ENCODE assay signal across 8 mouse cellular contexts in the genomic region with DNA sequence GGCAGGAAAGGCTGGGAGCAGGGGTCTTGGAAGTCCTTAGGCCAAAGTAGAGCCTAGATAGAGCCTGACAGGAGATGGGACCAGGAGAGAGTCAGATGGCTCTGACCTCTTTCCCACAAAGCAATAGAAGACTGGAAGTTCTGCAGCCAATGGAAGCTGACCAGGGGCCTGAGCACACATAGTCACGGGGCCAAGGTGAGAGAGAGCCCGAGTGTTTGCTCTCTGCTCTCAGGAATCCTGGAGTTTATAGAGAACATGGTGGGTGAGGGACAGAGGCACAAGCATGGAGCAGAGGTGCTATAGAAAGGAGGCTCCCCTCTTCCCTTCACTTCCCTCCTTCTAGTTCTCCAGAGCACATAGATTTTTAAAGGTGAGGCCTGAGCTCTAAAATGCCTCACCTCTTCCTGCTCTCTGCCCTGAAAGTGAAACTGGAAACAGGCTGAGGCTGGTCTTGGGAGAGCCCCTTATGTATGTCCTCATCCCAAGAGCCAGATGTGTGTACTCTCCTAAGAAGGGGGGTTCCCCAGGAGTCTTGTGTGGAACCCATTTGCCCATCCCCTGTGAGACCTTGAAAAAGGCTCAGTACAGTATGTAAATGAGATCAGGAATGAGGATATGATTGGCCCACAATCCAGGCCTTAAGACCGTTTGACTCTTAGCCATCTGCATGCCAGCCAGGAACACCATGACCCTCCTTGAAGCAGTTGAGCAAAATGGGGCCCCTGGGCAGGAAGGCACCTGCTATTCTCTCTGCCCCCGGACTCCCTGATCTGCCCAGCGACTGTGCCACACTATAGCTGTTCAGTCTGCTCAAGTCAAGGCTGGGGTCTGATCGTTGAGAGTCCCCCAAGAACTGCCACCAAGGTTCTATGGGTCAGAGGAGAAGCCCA. TPM values are rescaled to one million over a fixed set of nuclear protein-coding genes. Genes with fewer than 3 reads are reported as not detected.
DNase-seq lines count a peak whose midpoint lies in the region; ATAC-seq and TF ChIP-seq lines count a peak whose summit lies in the region.

No protein-coding gene starts in this region.

- H3K36me3 ChIP-seq in embryonic facial prominence, embryonic 13.5 days = no peaks in the 10 kb centered on the region
- H3K36me3 ChIP-seq in hindbrain, embryonic 16.5 days (ENCODE audit: control insufficient read depth, insufficient read depth, low read length) = no peaks in the 10 kb centered on the region

- WGBS in embryonic facial prominence, embryonic 13.5 days = 75% methylated on average over 6 of the region's 6 CpGs
- 69% methylated on average over 6 of the region's 6 CpGs for WGBS in hindbrain, embryonic 16.5 days

- H3K4me3 ChIP-seq in left cerebral cortex, adult 2 months = no peak overlapping the region
- no peak overlapping the region for H3K4me3 ChIP-seq in embryonic facial prominence, embryonic 13.5 days
- H3K4me3 ChIP-seq in hindbrain, embryonic 16.5 days (ENCODE audit: low read length) = no peak overlapping the region

- no peak for DNase-seq in left cerebral cortex, adult 2 months (ENCODE audit: extremely low spot score in 1 of 2, low spot score in 2 of 2)
- no peak for DNase-seq in left cerebral cortex, postnatal 4 days
- peak; percentile 46 for DNase-seq in naive thymus-derived CD4-positive, alpha-beta T cell, adult 2 months (ENCODE audit: low read depth)
- DNase-seq in left cerebral cortex, postnatal 36 days (ENCODE audit: low spot score in 2 of 2) = no peak
- no peak for DNase-seq in right cerebral cortex, adult 18-20 months
- no peak for DNase-seq in layer of hippocampus, postnatal 36 days

- ATAC-seq in embryonic facial prominence, embryonic 13.5 days (ENCODE audit: insufficient number of reproducible peaks, insufficient read depth, low FRiP score, low TSS enrichment, low read depth) = no peak
- no peak for ATAC-seq in hindbrain, embryonic 16.5 days

- no peak for TF ChIP-seq CTCF in left cerebral cortex, adult 2 months (IDR thresholded peaks at IDR 0.05)

- no peaks in the 10 kb centered on the region for H3K27me3 ChIP-seq in embryonic facial prominence, embryonic 13.5 days
- H3K27me3 ChIP-seq in hindbrain, embryonic 16.5 days (replicated peaks; ENCODE audit: control insufficient read depth, insufficient read depth, low read length) = no peaks in the 10 kb centered on the region

- H3K27ac ChIP-seq in left cerebral cortex, adult 2 months = peak overlapping the region; percentile 90
- 0 out of 2 replicates have a peak overlapping the region, but pooled peaks have one; percentile 24 for H3K27ac ChIP-seq in embryonic facial prominence, embryonic 13.5 days
- peak overlapping the region; percentile 70 for H3K27ac ChIP-seq in hindbrain, embryonic 16.5 days (ENCODE audit: low read depth, low read length)

- H3K9ac ChIP-seq in embryonic facial prominence, embryonic 13.5 days = no peak overlapping the region
- H3K9ac ChIP-seq in hindbrain, embryonic 16.5 days (ENCODE audit: low read depth, low read length) = peak overlapping the region; percentile 0; the same call in 1 of the 2 replicates

- H3K9me3 ChIP-seq in embryonic facial prominence, embryonic 13.5 days = no peaks in the 10 kb centered on the region
- H3K9me3 ChIP-seq in hindbrain, embryonic 16.5 days (ENCODE audit: control insufficient read depth, low read length) = no peaks in the 10 kb centered on the region

- H3K4me1 ChIP-seq in embryonic facial prominence, embryonic 13.5 days = peaks cover 32% of the 10 kb centered on the region
- H3K4me1 ChIP-seq in hindbrain, embryonic 16.5 days (ENCODE audit: control insufficient read depth, insufficient read depth, low read depth, low read length) = peaks cover 19% of the 10 kb centered on the region

- H3K4me2 ChIP-seq in embryonic facial prominence, embryonic 13.5 days = no peak overlapping the region
- no peak overlapping the region for H3K4me2 ChIP-seq in hindbrain, embryonic 16.5 days (ENCODE audit: low read length)

- intact Hi-C loops in left cerebral cortex, adult 2 months (cut with DNase I) = no loop called here
- intact Hi-C loops in left cerebral cortex, postnatal 4 days (cut with DNase I) = no loop called here
- intact Hi-C loops in left cerebral cortex, postnatal 36 days (cut with DNase I) = no loop called here

RNA-seq across cellular contexts. Expression of gene Irf2bpl, which starts 25.4 kb away (rescaled TPM):
- total RNA-seq in left cerebral cortex, adult 2 months (2021) = 10 to 100 TPM; 74.3 to 80.8 TPM
- 100 to 1,000 TPM; 124 to 127 TPM for total RNA-seq in left cerebral cortex, postnatal 4 days (2021)
- 36.5 and 37.7 TPM in 2 replicates for polyA plus RNA-seq in embryonic facial prominence, embryonic 13.5 days (2015; fragmentation: Nextera tagmentation; extraction: Ambion mirVana)
- 49.7 and 56.6 TPM in 2 replicates for polyA plus RNA-seq in hindbrain, embryonic 16.5 days (2015; fragmentation: Nextera tagmentation; extraction: Ambion mirVana)
- total RNA-seq in left cerebral cortex, postnatal 36 days (2021) = 10 to 100 TPM; 70.7 to 73.6 TPM
- 10 to 100 TPM; 68.3 to 69.5 TPM for total RNA-seq in layer of hippocampus, postnatal 36 days (2021)

Comparison
In these comparisons a context has a peak if more than half of its experiments do, and no peak if none do; other contexts are left out.
1. H3K27ac ChIP-seq: peak in every context shown above with its lines; median percentile 90 in left cerebral cortex, adult 2 months; 70 in hindbrain, embryonic 16.5 days; 24 in embryonic facial prominence, embryonic 13.5 days.